Mouse (Mus musculus): ENCODE data around the gene Fbxw26. TPM values are rescaled to one million over a fixed set of nuclear protein-coding genes. Genes with fewer than 3 reads are reported as not detected.

Gene Fbxw26
- not detected for polyA plus RNA-seq (2017; shearing (Covaris generic))

GRCm38 (mm10) chr9:109745989-109746388 is at the start of gene Fbxw26:
Gene Fbxw26, minus strand, starts transcription at chr9:109746089.

GRCm38 (mm10) chr9:109790570-109790969 is 44.7 kb upstream of the Fbxw26 start, which contains the start of gene Fbxw27:
Gene Fbxw27, minus strand, starts transcription at chr9:109790670.

GRCm38 (mm10) chr9:109702600-109702999 is 43.3 kb downstream of the Fbxw26 start, which contains the start of gene Fbxw18:
Gene Fbxw18, minus strand, starts transcription at chr9:109702700.

Other genes starting within 250 kb of the Fbxw26 start
- not detected for gene Fbxw15, start 177.8 kb downstream of the Fbxw26 start, polyA plus RNA-seq (2017; shearing (Covaris generic))
- gene Fbxw24, start 120.0 kb downstream of the Fbxw26 start, polyA plus RNA-seq (2017; shearing (Covaris generic)), result not detected
- not detected for gene Fbxw25, start 81.4 kb downstream of the Fbxw26 start, polyA plus RNA-seq (2017; shearing (Covaris generic))
- not detected for gene Fbxw18, start 43.4 kb downstream of the Fbxw26 start, polyA plus RNA-seq (2017; shearing (Covaris generic))
- gene Fbxw27, start 44.6 kb upstream of the Fbxw26 start, polyA plus RNA-seq (2017; shearing (Covaris generic)), result not detected
- 0.62 TPM for gene Spink8, start 66.2 kb upstream of the Fbxw26 start, polyA plus RNA-seq (2017; shearing (Covaris generic))
- 10.0 TPM for gene Nme6, start 86.7 kb upstream of the Fbxw26 start, polyA plus RNA-seq (2017; shearing (Covaris generic))
- gene Camp, start 103.5 kb upstream of the Fbxw26 start, polyA plus RNA-seq (2017; shearing (Covaris generic)), result not detected
- gene Cdc25a, start 129.5 kb upstream of the Fbxw26 start, polyA plus RNA-seq (2017; shearing (Covaris generic)), result 4.8 TPM
- 68.4 TPM for gene Map4, start 185.4 kb upstream of the Fbxw26 start, polyA plus RNA-seq (2017; shearing (Covaris generic))

Data from effector memory CD4-positive, alpha-beta T cell, adult 7 months (primary cell).